Mouse (Mus musculus): ENCODE data around the gene Rin1. TPM values are rescaled to one million over a fixed set of nuclear protein-coding genes. Genes with fewer than 3 reads are reported as not detected.

The Rin1 gene
- total and polyA plus RNA-seq, 3 experiments = 0.13 to 0.89 (median 0.47) TPM

GRCm38 (mm10) chr19:5087884-5088728, 37.8 kb downstream of the Rin1 start, which contains the start of gene Yif1a (continued):
- TF ChIP-seq NRF1 (IDR thresholded peaks at IDR 0.05; ENCODE audit: low read depth, low read length) (peak; percentile 86), UBTF (IDR thresholded peaks at IDR 0.05; ENCODE audit: low read depth, low read length) (0 out of 2 replicates have a peak, but pooled peaks have one; percentile 18), ZC3H11A (IDR thresholded peaks at IDR 0.05; ENCODE audit: low read depth, low read length) (no peak), CHD1 (IDR thresholded peaks at IDR 0.05; ENCODE audit: low read depth, low read length) (no peak), JUND (conservative IDR thresholded peaks at IDR 0.05; ENCODE audit: low read depth, low read length) (no peak), SIN3A (IDR thresholded peaks at IDR 0.05; ENCODE audit: low read length) (peak; percentile 100), EP300 (IDR thresholded peaks at IDR 0.05; ENCODE audit: low read length) (no peak), POLR2A (IDR thresholded peaks at IDR 0.05; ENCODE audit: low read depth, low read length) (peak; percentile 89), MAX (IDR thresholded peaks at IDR 0.05; ENCODE audit: low read length) (no peak)

- Histone ChIP-seq H3K27ac (ENCODE audit: insufficient read depth, low read depth) (no peak overlapping the region), H3K4me1 (ENCODE audit: control insufficient read depth in 1 of 2, insufficient read depth in 2 of 2) (peaks cover 12 to 15% of the 10 kb centered on the region in 2 experiments), H3K4me2 (ENCODE audit: insufficient read depth, low read depth, poor library complexity, severe bottlenecking) (peak overlapping the region; percentile 58), H3K79me2 (replicated peaks; ENCODE audit: control insufficient read depth, extremely low read depth, insufficient read depth, poor library complexity, severe bottlenecking) (no peaks in the 10 kb centered on the region), H3K9ac (ENCODE audit: insufficient read depth, low read depth) (no peak overlapping the region; the same call in 1 of the 2 replicates), H3K4me3 (replicated peaks in 1 of 3; ENCODE audit: low read depth in 2 of 3, low read length in 2 of 3, poor library complexity in 1 of 3) (peak overlapping the region; percentile 86 to 93 (median 88)), H3K9me3 (replicated peaks; ENCODE audit: low read length) (peaks cover 3% of the 10 kb centered on the region), H3K27me3 (replicated peaks) (peaks cover 16% of the 10 kb centered on the region), H3K36me3 (replicated peaks in 1 of 2; ENCODE audit: control insufficient read depth in 1 of 2, insufficient read depth in 1 of 2, low read length in 1 of 2) (peaks cover 30 to 47% of the 10 kb centered on the region in 2 experiments)
- in situ Hi-C loops (cut with MboI; ENCODE audit: low pct_ligation_motif_present, low pct_unique_long_range_greater_than_20kb, low sequenced_read_pairs) = loop anchor here (5.0 kb wide), 1 partner anchor 47 kb away; the partner anchor contains the start of gene Brms1
- DNase-seq (ENCODE audit: extremely low read depth) = no peak
- dilution Hi-C loops (cut with MboI; ENCODE audit: extremely low pct_ligation_motif_present, extremely low pct_unique_long_range_greater_than_20kb, low sequenced_read_pairs) = no loop called here
- TF ChIP-seq NRF1 (IDR thresholded peaks at IDR 0.05; ENCODE audit: low read depth, low read length) = no peak
- no peak for TF ChIP-seq UBTF (IDR thresholded peaks at IDR 0.05; ENCODE audit: low read depth, low read length)
- no peak for TF ChIP-seq ZKSCAN1 (IDR thresholded peaks at IDR 0.05; ENCODE audit: borderline replicate concordance, low read depth, low read length)
- no peak for TF ChIP-seq MAFK (IDR thresholded peaks at IDR 0.05; ENCODE audit: insufficient replicate concordance, low read length)
- TF ChIP-seq TCF12 (IDR thresholded peaks at IDR 0.05; ENCODE audit: low read depth, low read length) = no peak
These were observed 39.0 kb downstream of the Rin1 start for GRCm38 (mm10) chr19:5089324-5089723.

GRCm38 (mm10) chr19:5092083-5092482, 41.8 kb downstream of the Rin1 start:
- H3K9me3 ChIP-seq (replicated peaks; ENCODE audit: low read length) = no peaks in the 10 kb centered on the region
- dilution Hi-C loops (cut with MboI; ENCODE audit: extremely low pct_ligation_motif_present, extremely low pct_unique_long_range_greater_than_20kb, low sequenced_read_pairs) (no loop called here), in situ Hi-C loops (cut with MboI; ENCODE audit: low pct_ligation_motif_present, low pct_unique_long_range_greater_than_20kb, low sequenced_read_pairs) (loop anchor here (5.0 kb wide), 1 partner anchor 50 kb away; no protein-coding TSS in a partner anchor)
- H3K36me3 ChIP-seq (replicated peaks in 1 of 2; ENCODE audit: control insufficient read depth in 1 of 2, insufficient read depth in 1 of 2, low read length in 1 of 2) = peaks cover 30 to 47% of the 10 kb centered on the region in 2 experiments
- TF ChIP-seq MXI1 (IDR thresholded peaks at IDR 0.05; ENCODE audit: low read depth, low read length) (no peak), POLR2A (IDR thresholded peaks at IDR 0.05; ENCODE audit: low read depth, low read length) (no peak), BHLHE40 (IDR thresholded peaks at IDR 0.05; ENCODE audit: low read depth, low read length) (no peak), E2F4 (IDR thresholded peaks at IDR 0.05; ENCODE audit: insufficient replicate concordance, low read depth, low read length) (no peak), KAT2A (IDR thresholded peaks at IDR 0.05; ENCODE audit: insufficient replicate concordance, low read length) (no peak), IRF4 (IDR thresholded peaks at IDR 0.05; ENCODE audit: low read depth, low read length) (no peak), UBTF (IDR thresholded peaks at IDR 0.05; ENCODE audit: low read depth, low read length) (no peak), RCOR1 (conservative IDR thresholded peaks at IDR 0.05; ENCODE audit: low read depth, low read length) (no peak), CHD2 (IDR thresholded peaks at IDR 0.05; ENCODE audit: low read length) (no peak), MAFK (IDR thresholded peaks at IDR 0.05; ENCODE audit: insufficient replicate concordance, low read length) (no peak), MYC (IDR thresholded peaks at IDR 0.05; ENCODE audit: low read depth, low read length) (no peak)
- no peak overlapping the region for H3K4me3 ChIP-seq (replicated peaks in 1 of 3; ENCODE audit: low read depth in 2 of 3, low read length in 2 of 3, poor library complexity in 1 of 3)
- peaks cover 15% of the 10 kb centered on the region in 2 experiments for H3K4me1 ChIP-seq (ENCODE audit: control insufficient read depth in 1 of 2, insufficient read depth in 2 of 2)
- no peak overlapping the region for H3K4me2 ChIP-seq (ENCODE audit: insufficient read depth, low read depth, poor library complexity, severe bottlenecking)
- no peak for DNase-seq (ENCODE audit: extremely low read depth)
- no peaks in the 10 kb centered on the region for H3K27me3 ChIP-seq (replicated peaks)
- no peak overlapping the region for H3K9ac ChIP-seq (ENCODE audit: insufficient read depth, low read depth)
- no peak overlapping the region for H3K27ac ChIP-seq (ENCODE audit: insufficient read depth, low read depth)
- H3K79me2 ChIP-seq (replicated peaks; ENCODE audit: control insufficient read depth, extremely low read depth, insufficient read depth, poor library complexity, severe bottlenecking) = no peaks in the 10 kb centered on the region

Measured in CH12.LX (cell line).